Mouse (Mus musculus) layer of hippocampus, postnatal 14 days (tissue): ENCODE results near the gene Fn3krp. TPM values are rescaled to one million over a fixed set of nuclear protein-coding genes. Genes with fewer than 3 reads are reported as not detected.

Experiments used
- DNase-seq, 2 experiments: peaks; one replicate each; pipeline ENCODE4 v3.0.0; 2021 to 2022; ENCODE audit warnings: low spot score in 2 of 2, mixed read lengths in 1 of 2
- microRNA-seq, 2 experiments: library from miRNA; unstranded; fragments of <30 nt; microRNA quantifications; one replicate each; pipeline ENCODE4 v1.2.0; 2021
- total RNA-seq, 2 experiments: library from RNA; stranded (reverse); gene quantifications; 2 replicates each; pipeline ENCODE4 v1.2.3; 2021

Gene Fn3krp
- total RNA-seq, 2 experiments from 2014 or later = 39.2 to 39.9 TPM

- no peak for DNase-seq
Observed at GRCm38 (mm10) chr11:121441653-121442052, 20.5 kb downstream of the Fn3krp start.

DNA sequence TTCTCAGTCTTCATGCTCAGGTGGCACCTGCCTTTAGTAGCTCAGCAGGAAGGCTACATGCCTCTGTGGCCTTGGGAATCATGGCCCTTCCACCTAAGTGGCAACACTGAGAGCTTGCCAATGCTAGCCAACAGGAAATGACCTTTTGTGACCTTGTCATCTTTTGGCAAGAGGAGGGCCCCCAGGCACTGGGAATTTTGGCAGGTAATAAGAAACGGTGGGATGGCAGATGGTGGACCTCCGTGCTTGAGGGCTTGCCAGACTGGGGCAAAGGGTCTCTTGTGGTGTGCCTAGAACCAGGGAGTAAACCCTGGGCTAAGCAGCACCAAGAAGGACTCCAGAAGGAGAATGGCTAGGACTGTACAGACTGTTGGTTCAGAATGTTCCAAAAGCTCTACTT is 20.9 kb downstream of the Fn3krp start:
- DNase-seq = no peak

- no peak for DNase-seq
Observed at GRCm38 (mm10) chr11:121451216-121451726, 30.1 kb downstream of the Fn3krp start.

GRCm38 (mm10) chr11:121451753-121452635 is 30.8 kb downstream of the Fn3krp start, which contains the start of gene Tbcd:
Gene Tbcd, plus strand, starts transcription at chr11:121451949.
- DNase-seq = peak; percentile 96 to 97

DNA sequence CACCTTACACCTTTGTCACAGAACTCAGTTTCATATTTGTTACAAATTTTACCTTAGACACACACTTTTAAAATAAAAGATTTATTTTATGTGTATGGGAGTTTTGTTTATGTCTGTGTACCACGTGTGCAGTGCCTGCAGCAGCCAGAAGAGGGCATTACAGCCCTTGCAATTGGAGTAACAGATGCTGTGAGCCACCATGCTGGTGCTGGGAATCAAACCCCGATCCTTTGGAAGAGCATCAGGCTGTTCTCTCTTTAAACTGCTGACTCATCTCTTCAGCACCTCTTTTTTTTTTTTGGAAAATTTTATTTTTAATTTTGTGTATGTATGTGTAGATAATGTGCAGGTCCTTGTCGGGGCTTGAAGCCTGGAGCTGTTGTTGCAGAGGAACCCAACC is 36.7 kb downstream of the Fn3krp start:
- DNase-seq = no peak

GRCm38 (mm10) chr11:121467408-121467807 is 46.2 kb downstream of the Fn3krp start:
- DNase-seq = no peak

- no peak for DNase-seq
Observed at GRCm38 (mm10) chr11:121474831-121475230, 53.6 kb downstream of the Fn3krp start.

GRCm38 (mm10) chr11:121475699-121476415 is 54.7 kb downstream of the Fn3krp start:
- peak; percentile 75 to 78 for DNase-seq

GRCm38 (mm10) chr11:121479476-121480203 is 58.4 kb downstream of the Fn3krp start:
- no peak for DNase-seq

Small RNAs within 50 kb of the gene (microRNA-seq; reads per million reads assigned to microRNA genes)
- gene Mir7236 = 0.57 to 0.68 reads per million in 2 experiments

Other genes starting within 250 kb of the Fn3krp start
- gene Hexdc, start 217.0 kb upstream of the Fn3krp start, total RNA-seq = 10 to 100 TPM; 28.3 to 31.3 TPM
- 1 to 10 TPM; 6.2 to 9.6 TPM for gene Ogfod3, start 216.7 kb upstream of the Fn3krp start, total RNA-seq
- 10 to 100 TPM; 27.7 to 32.7 TPM for gene Cybc1, start 192.1 kb upstream of the Fn3krp start, total RNA-seq
- gene Narf, start 184.1 kb upstream of the Fn3krp start, total RNA-seq = 10 to 100 TPM; 73.5 to 75.5 TPM
- gene Foxk2, start 161.4 kb upstream of the Fn3krp start, total RNA-seq = 10 to 100 TPM; 95.9 to 97.3 TPM
- 10 to 100 TPM; 57.1 to 62.8 TPM for gene Wdr45b, start 67.0 kb upstream of the Fn3krp start, total RNA-seq
- 10 to 100 TPM; 50.3 to 53.3 TPM for gene Rab40b, start 33.1 kb upstream of the Fn3krp start, total RNA-seq
- gene Fn3k, start 13.5 kb downstream of the Fn3krp start, total RNA-seq = 10 to 100 TPM; 26.4 to 27.7 TPM
- gene Tbcd, start 30.5 kb downstream of the Fn3krp start, total RNA-seq = 10 to 100 TPM; 50.9 to 52.8 TPM
- under 1 TPM; 0.12 to 0.14 TPM for gene Zfp750, start 97.9 kb downstream of the Fn3krp start, total RNA-seq